Mouse (Mus musculus) megakaryocyte-erythroid progenitor cell, adult 5-6 weeks (primary cell): ENCODE results near the gene Spdya. TPM values are rescaled to one million over a fixed set of nuclear protein-coding genes. Genes with fewer than 3 reads are reported as not detected.
"Not testable (repeated sequence)": the region's sequence is repeated elsewhere in the genome, so short reads cannot be mapped to it uniquely, and the experiment has no call there.

Experiments used
- ATAC-seq: replicated peaks from 2 replicates; pipeline ENCODE4 v1.8.0; 2016; ENCODE audit warnings: mild to moderate bottlenecking, inconsistent platforms; ENCODE audit not compliant: severe bottlenecking, poor library complexity, low FRiP score, low TSS enrichment
- total RNA-seq, 2 experiments: library from RNA; stranded (forward) in 1 of 2; stranded (reverse) in 1 of 2; fragments of 200-1000, 215-1000 nt in 1 of 2; fragments of >200 nt in 1 of 2; fragmentation: Nextera tagmentation in 1 of 2; gene quantifications; 2 replicates each; pipeline ENCODE4 v1.2.3; 2014 to 2017

Spdya gene
- total RNA-seq (2014; fragmentation: Nextera tagmentation), result not detected in 2 replicates
- total RNA-seq (2017), result not detected in 2 replicates

GRCm38 (mm10) chr17:71551757-71552451 is at the start of gene Spdya:
Spdya (plus strand) TSS chr17:71552061.
- ATAC-seq, result peak; percentile 95

DNA sequence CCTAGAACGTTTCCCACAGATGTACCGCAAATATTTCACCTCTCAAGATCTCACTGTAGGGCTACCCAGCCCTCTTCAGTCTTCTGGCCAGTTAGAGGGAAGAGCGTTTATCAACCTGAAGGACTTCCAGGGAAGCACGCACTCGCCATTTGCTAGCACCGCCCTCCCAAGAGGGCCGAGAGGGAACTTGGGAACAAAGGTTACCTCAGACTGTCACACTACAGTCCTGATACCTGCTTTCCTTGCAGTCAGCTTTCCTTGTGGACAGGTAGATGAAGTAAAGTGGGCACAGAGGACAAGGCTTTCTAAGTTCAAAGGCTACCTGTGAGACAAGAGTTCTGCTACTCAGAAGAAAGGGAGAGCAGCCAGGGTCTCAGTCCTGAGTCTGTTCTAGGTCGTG is 45.0 kb upstream of the Spdya start:
- no peak for ATAC-seq

DNA sequence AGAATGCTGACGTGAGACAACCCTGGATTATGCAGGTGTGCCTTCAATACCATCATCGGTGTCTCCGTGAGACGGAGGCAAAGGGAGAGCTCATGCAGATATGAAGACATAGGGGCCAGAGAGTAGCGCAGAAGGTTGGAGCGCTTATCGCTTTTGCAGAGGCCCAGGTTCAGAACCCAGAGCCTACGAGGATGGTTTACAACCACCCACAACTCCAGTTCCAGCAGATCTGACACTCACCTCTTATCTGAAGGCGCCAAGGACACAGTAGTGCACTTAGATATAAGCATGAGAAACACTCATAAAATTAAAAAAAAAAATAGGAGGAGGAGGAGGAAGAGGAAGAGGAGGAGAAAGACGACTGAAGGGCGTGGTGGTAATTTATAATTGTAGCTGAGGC is 41.6 kb upstream of the Spdya start:
- ATAC-seq, result peak; percentile 60

- peak; percentile 72 for ATAC-seq
These were observed 25.6 kb upstream of the Spdya start for GRCm38 (mm10) chr17:71526302-71526708.

DNA sequence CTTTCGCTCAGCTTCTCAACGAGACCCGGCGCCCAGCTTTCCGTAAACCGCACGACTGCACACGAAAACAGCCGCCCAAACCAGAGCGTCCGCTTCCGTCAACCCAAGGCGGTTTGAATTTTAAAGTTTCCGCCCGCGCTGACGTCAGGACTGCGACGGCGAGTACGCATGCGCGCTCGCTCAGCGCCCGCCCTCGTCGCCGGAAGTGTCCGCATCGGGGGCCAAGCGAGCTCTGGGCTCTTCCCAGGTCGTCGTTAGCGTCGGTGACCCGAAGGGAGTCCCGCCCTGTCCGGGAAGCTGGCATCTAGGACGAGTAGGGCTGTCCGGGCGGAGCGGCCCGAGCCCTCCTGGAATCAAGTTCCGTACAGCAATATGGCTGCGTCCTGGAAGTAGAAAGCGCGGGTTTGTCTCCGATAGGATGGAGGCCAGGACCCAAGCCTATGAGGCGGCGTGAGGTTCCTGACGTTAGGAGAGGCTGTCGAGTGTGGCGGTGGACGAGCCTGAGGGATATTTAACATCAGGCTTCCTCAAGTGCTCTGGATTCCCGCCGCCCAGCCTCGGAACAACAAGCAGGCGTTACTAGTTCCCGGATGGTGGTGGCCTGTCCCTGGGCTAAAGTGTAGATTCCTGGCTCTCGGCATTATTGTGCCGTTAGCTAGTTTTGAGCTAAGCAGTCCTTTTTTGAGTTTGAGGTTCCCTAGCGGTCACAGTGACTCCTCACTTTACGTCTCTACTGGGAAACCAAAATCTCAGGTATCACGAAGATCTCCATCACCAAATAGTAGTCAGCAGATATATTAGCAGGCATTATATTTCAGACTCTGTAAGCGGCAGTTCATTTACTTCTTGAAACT is 24.9 kb upstream of the Spdya start, which contains the start of gene Ndc80:
Gene Ndc80 (minus strand): TSS at position 147 of the 854 bp plus-strand sequence.
- ATAC-seq, result peak; percentile 92

DNA sequence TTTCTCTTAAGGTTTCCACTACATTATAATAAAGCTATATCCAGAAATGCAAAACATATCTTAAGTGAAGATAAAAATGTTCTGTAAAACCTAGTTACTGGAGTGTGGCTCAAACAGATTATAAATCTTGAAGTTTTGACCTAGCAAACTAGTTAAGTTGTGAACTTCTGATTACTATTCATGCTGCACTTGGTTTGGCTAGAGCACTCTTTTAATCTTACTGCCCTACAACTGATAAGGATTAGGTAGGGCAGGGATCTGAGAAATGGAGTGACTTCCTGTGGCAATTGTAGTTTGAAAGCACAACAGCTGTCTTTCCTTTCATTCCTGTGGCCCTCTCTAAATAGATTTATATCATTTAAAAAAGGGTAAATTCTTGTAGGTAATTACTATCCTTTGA is 23.8 kb upstream of the Spdya start:
- no peak for ATAC-seq

- ATAC-seq, result not testable (repeated sequence)
These were observed 16.3 kb upstream of the Spdya start for GRCm38 (mm10) chr17:71535595-71535994.

GRCm38 (mm10) chr17:71537164-71537563 is 14.7 kb upstream of the Spdya start:
- no peak for ATAC-seq

- ATAC-seq, result no peak
These were observed 3.3 kb upstream of the Spdya start for GRCm38 (mm10) chr17:71548586-71548985.

GRCm38 (mm10) chr17:71551350-71551749 is 511 bp upstream of the Spdya start:
- ATAC-seq, result no peak

GRCm38 (mm10) chr17:71552901-71553300 is 1.0 kb downstream of the Spdya start:
- no peak for ATAC-seq

DNA sequence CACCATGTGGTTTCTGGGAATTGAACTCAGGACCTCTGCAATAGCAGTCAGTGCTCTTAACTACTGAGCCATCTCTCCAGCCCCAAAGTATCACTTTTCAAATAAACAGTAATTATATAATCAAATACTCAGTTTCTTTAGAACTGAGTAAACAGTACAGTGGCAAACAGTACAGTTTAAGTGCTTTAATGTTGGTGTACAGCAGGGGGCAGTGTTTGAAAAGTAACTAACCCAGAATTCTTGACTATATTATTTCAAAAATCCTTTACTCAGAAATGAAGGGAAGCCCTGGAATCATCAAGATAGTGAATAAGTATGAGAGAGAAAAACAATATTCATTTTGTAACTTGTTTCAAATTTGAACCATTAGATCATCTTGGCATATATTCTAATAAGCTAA is 9.8 kb downstream of the Spdya start:
- peak; percentile 71 for ATAC-seq

DNA sequence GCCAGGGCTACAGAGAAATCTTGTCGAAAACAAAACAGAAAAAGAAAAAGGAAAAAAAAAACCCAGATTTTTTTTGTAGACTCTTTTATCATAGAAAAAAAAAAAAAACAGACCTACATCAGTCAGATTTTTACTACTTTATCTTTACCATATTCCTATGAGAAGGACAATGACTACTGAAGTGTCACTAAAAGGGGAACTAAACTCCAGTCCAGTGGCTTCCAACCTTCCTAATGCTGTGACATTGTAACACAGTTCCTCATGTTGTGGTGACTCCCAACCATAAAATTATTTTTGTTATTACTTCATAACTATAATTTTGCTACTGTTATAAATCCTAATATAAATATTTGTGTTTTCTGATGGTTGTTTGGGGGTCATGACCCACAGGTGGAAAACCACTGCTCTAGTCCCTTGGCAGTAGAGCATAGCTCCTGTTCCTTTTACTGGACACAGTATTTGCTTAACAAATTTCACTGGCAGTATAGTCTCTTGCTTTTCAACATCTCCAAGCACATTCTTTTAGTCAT is 27.4 kb downstream of the Spdya start:
- no peak for ATAC-seq

GRCm38 (mm10) chr17:71597881-71598658 is 46.2 kb downstream of the Spdya start:
- ATAC-seq, result peak; percentile 3

- peak; percentile 94 for ATAC-seq
These were observed 47.0 kb downstream of the Spdya start for GRCm38 (mm10) chr17:71598659-71599554.

GRCm38 (mm10) chr17:71615638-71616318 is 63.9 kb downstream of the Spdya start, which contains the start of gene Wdr43:
Wdr43 (plus strand) TSS chr17:71615895.
- peak; percentile 98 for ATAC-seq

DNA sequence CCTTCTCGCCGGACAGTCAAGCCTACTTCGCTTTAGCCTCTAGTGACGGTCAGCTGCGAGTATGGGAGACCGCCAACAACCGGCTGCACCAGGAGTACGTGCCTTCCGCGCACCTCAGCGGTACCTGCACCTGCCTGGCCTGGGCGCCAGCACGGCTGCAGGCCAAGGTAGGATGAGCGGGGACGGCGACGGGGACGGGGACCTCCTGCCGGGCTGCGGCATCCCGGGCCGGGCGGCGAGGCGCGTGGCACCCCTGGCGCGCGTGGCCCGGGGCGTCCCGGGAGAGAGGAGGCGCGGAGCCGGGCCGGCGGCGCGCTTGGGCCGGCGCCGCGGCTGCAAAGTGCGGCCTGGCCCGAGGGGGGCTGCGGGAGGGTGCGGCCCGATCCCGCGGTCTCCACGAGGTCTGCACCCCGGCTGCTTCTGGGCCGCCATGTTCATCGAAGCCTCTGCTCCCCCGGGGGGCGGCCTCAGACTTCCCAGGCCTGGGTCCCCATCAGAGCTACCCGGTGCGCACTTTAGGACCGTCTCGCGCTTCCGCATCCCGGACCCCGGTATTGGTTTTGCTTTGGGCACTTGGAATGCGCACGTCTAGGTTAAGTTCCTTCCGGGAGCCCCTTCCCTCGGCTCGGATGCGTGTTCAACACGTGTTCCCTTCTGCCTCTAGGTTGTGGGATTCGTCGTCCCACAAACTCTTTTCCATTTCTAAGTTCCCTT is 64.6 kb downstream of the Spdya start:
- ATAC-seq, result peak; percentile 18
